Mouse (Mus musculus) limb, embryonic 10.5 days (tissue): ENCODE data around the gene Olfr1134. TPM values are rescaled to one million over a fixed set of nuclear protein-coding genes. Genes with fewer than 3 reads are reported as not detected.
"Not testable (repeated sequence)": the region's sequence is repeated elsewhere in the genome, so short reads cannot be mapped to it uniquely, and the experiment has no call there.

Experiments
- DNase-seq: peaks from one replicate; pipeline ENCODE4 v3.0.0-alpha.2; 2017; ENCODE audit warnings: low spot score
- H3K27ac ChIP-seq: fragments of 300-500 bp; sonication (generic); 2 replicates; pipeline ENCODE4 v1.5.1; 2016; ENCODE audit warnings: mild to moderate bottlenecking
- H3K27me3 ChIP-seq: fragments of 300-500 bp; sonication (generic); 2 replicates; pipeline ENCODE4 v1.6.1; 2016; ENCODE audit warnings: low read depth, mild to moderate bottlenecking; ENCODE audit not compliant: poor library complexity, severe bottlenecking
- H3K36me3 ChIP-seq: fragments of 300-500 bp; sonication (generic); 2 replicates; pipeline ENCODE4 v1.6.1; 2016; ENCODE audit warnings: mild to moderate bottlenecking, moderate library complexity
- H3K4me1 ChIP-seq: fragments of 300-500 bp; sonication (generic); 2 replicates; pipeline ENCODE4 v1.6.1; 2016
- H3K4me3 ChIP-seq: fragments of 300-500 bp; sonication (generic); 2 replicates; pipeline ENCODE4 v1.5.1; 2016; ENCODE audit warnings: mild to moderate bottlenecking, moderate library complexity
- H3K9me3 ChIP-seq: fragments of 300-500 bp; sonication (generic); replicated peaks from 2 replicates; pipeline ENCODE4 v1.6.1; 2016; ENCODE audit warnings: mild to moderate bottlenecking
- WGBS: fragments of 180-500 bp; shearing (Covaris S2); methylation state at CpG from one replicate; pipeline ENCODE4 v1.1.7; 2016; 5-methylcytosine and 5-hydroxymethylcytosine counted together
- polyA plus RNA-seq: library from polyadenylated mRNA; unstranded; fragments of >200 nt; fragmentation: Nextera tagmentation; extraction: Ambion mirVana; gene quantifications from 2 replicates; pipeline ENCODE4 v1.2.1, GENCODE M21; 2016

Olfr1134 gene
- polyA plus RNA-seq: not detected in 2 replicates

- 90% methylated on average over 2 of the region's 2 CpGs for WGBS
- Histone ChIP-seq H3K9me3 (no peaks in the 10 kb centered on the region), H3K27ac (no peak within 1 kb of the TSS), H3K27me3 (no peaks in the 10 kb centered on the region), H3K4me3 (no peak within 1 kb of the TSS), H3K4me1 (no peaks in the 10 kb centered on the region), H3K36me3 (no peaks in the 10 kb centered on the region)
- DNase-seq: no peak
These were observed at the start of gene Olfr1134 for GRCm38 (mm10) chr2:87658360-87658759. Olfr1134 (minus strand) TSS chr2:87658460.

GRCm38 (mm10) chr2:87693847-87694246 is 35.6 kb upstream of the Olfr1134 start, which contains the start of gene Olfr1136:
Olfr1136 (minus strand) TSS chr2:87693947.
- Histone ChIP-seq H3K4me3 (no peak within 1 kb of the TSS), H3K4me1 (no peaks in the 10 kb centered on the region), H3K36me3 (no peaks in the 10 kb centered on the region), H3K9me3 (no peaks in the 10 kb centered on the region), H3K27ac (no peak within 1 kb of the TSS), H3K27me3 (no peaks in the 10 kb centered on the region)
- DNase-seq: no peak

GRCm38 (mm10) chr2:87673564-87673963 is 15.3 kb upstream of the Olfr1134 start, which contains the start of gene Olfr1135:
Olfr1135 (minus strand) TSS chr2:87673664.
- H3K4me1 ChIP-seq: no peaks in the 10 kb centered on the region
- no peaks in the 10 kb centered on the region for H3K9me3 ChIP-seq
- H3K27me3 ChIP-seq: no peaks in the 10 kb centered on the region
- H3K4me3 ChIP-seq: no peak within 1 kb of the TSS
- 38% methylated on average over 1 of the region's 1 CpGs for WGBS
- no peak within 1 kb of the TSS for H3K27ac ChIP-seq
- DNase-seq: no peak
- H3K36me3 ChIP-seq: no peaks in the 10 kb centered on the region

GRCm38 (mm10) chr2:87647274-87647673 is 11.0 kb downstream of the Olfr1134 start, which contains the start of gene Olfr1133:
Olfr1133 (minus strand) TSS chr2:87647374.
- H3K4me1 ChIP-seq: no peaks in the 10 kb centered on the region
- no peak within 1 kb of the TSS for H3K4me3 ChIP-seq
- H3K27ac ChIP-seq: no peak within 1 kb of the TSS
- no peaks in the 10 kb centered on the region for H3K36me3 ChIP-seq
- no peak for DNase-seq
- no peaks in the 10 kb centered on the region for H3K9me3 ChIP-seq
- H3K27me3 ChIP-seq: no peaks in the 10 kb centered on the region

- Histone ChIP-seq H3K36me3 (no peaks in the 10 kb centered on the region), H3K27ac (no peak overlapping the region), H3K27me3 (no peaks in the 10 kb centered on the region), H3K4me1 (no peaks in the 10 kb centered on the region), H3K4me3 (no peak overlapping the region), H3K9me3 (no peaks in the 10 kb centered on the region)
- no peak for DNase-seq
These were observed 15.8 kb downstream of the Olfr1134 start for GRCm38 (mm10) chr2:87642441-87642840.

GRCm38 (mm10) chr2:87637435-87637834 is 20.8 kb downstream of the Olfr1134 start, which contains the start of gene Olfr1132:
Olfr1132 (minus strand) TSS chr2:87637535.
- no peaks in the 10 kb centered on the region for H3K27me3 ChIP-seq
- no peaks in the 10 kb centered on the region for H3K4me1 ChIP-seq
- DNase-seq: no peak
- no peaks in the 10 kb centered on the region for H3K36me3 ChIP-seq
- no peaks in the 10 kb centered on the region for H3K9me3 ChIP-seq
- H3K27ac ChIP-seq: no peak within 1 kb of the TSS
- H3K4me3 ChIP-seq: no peak within 1 kb of the TSS

- Histone ChIP-seq H3K4me1 (no peaks in the 10 kb centered on the region), H3K27ac (no peak within 1 kb of the TSS), H3K9me3 (no peaks in the 10 kb centered on the region), H3K27me3 (no peaks in the 10 kb centered on the region), H3K4me3 (no peak within 1 kb of the TSS), H3K36me3 (no peaks in the 10 kb centered on the region)
- DNase-seq: no peak
- WGBS: 72% methylated on average over 3 of the region's 3 CpGs
These were observed 31.5 kb downstream of the Olfr1134 start, which contains the start of gene Olfr1131 for GRCm38 (mm10) chr2:87626804-87627203. Olfr1131 (plus strand) TSS chr2:87627104.

- not testable (repeated sequence) for H3K9me3 ChIP-seq, H3K36me3 ChIP-seq, H3K4me3 ChIP-seq, H3K4me1 ChIP-seq, H3K27ac ChIP-seq, DNase-seq, H3K27me3 ChIP-seq
These were observed 52.3 kb downstream of the Olfr1134 start, which contains the start of gene Olfr1130 for GRCm38 (mm10) chr2:87605912-87606311. Olfr1130 (plus strand) TSS chr2:87606212.

Other genes starting within 250 kb of the Olfr1134 start
- not detected in 2 replicates for gene Olfr1123, start 241.8 kb downstream of the Olfr1134 start, polyA plus RNA-seq
- gene Olfr1124, start 228.2 kb downstream of the Olfr1134 start, polyA plus RNA-seq: 0.06 and 0.11 TPM in 2 replicates
- not detected in 2 replicates for gene Olfr1126, start 204.5 kb downstream of the Olfr1134 start, polyA plus RNA-seq
- not detected in 2 replicates for gene Pramel7, start 161.4 kb downstream of the Olfr1134 start, polyA plus RNA-seq
- not detected in 2 replicates for gene Pramel6, start 151.9 kb downstream of the Olfr1134 start, polyA plus RNA-seq
- gene Olfr153, start 126.7 kb downstream of the Olfr1134 start, polyA plus RNA-seq: not detected in 2 replicates
- not detected in 2 replicates for gene Olfr1128, start 112.9 kb downstream of the Olfr1134 start, polyA plus RNA-seq
- not detected in 2 replicates for gene Olfr1129, start 84.6 kb downstream of the Olfr1134 start, polyA plus RNA-seq
- gene Olfr1130, start 52.2 kb downstream of the Olfr1134 start, polyA plus RNA-seq: not detected in 2 replicates
- gene Olfr1131, start 31.4 kb downstream of the Olfr1134 start, polyA plus RNA-seq: not detected in 2 replicates
- gene Olfr1132, start 20.9 kb downstream of the Olfr1134 start, polyA plus RNA-seq: not detected in 2 replicates
- gene Olfr1133, start 11.1 kb downstream of the Olfr1134 start, polyA plus RNA-seq: not detected in 2 replicates
- gene Olfr1135, start 15.2 kb upstream of the Olfr1134 start, polyA plus RNA-seq: not detected in 2 replicates
- not detected in 2 replicates for gene Olfr1136, start 35.5 kb upstream of the Olfr1134 start, polyA plus RNA-seq
- gene Olfr1137, start 54.7 kb upstream of the Olfr1134 start, polyA plus RNA-seq: not detected in 2 replicates
- gene Olfr1138, start 81.5 kb upstream of the Olfr1134 start, polyA plus RNA-seq: not detected in 2 replicates
- gene Olfr1140, start 85.3 kb upstream of the Olfr1134 start, polyA plus RNA-seq: not detected in 2 replicates
- not detected in 2 replicates for gene Olfr1141, start 95.5 kb upstream of the Olfr1134 start, polyA plus RNA-seq
- gene Olfr152, start 121.0 kb upstream of the Olfr1134 start, polyA plus RNA-seq: not detected in 2 replicates
- gene Olfr1143, start 142.1 kb upstream of the Olfr1134 start, polyA plus RNA-seq: not detected in 2 replicates
- gene Olfr1145, start 151.4 kb upstream of the Olfr1134 start, polyA plus RNA-seq: not detected in 2 replicates
- not detected in 2 replicates for gene Olfr1148, start 172.1 kb upstream of the Olfr1134 start, polyA plus RNA-seq
- not detected in 2 replicates for gene Olfr1150-ps1, start 185.5 kb upstream of the Olfr1134 start, polyA plus RNA-seq
- gene Olfr1151, start 197.4 kb upstream of the Olfr1134 start, polyA plus RNA-seq: not detected in 2 replicates
- gene Olfr1152, start 208.0 kb upstream of the Olfr1134 start, polyA plus RNA-seq: 0.03 TPM in 1 of 2 replicates, not detected in the other
- gene Olfr1153, start 236.5 kb upstream of the Olfr1134 start, polyA plus RNA-seq: not detected in 2 replicates
- gene Olfr1154, start 246.7 kb upstream of the Olfr1134 start, polyA plus RNA-seq: not detected in 2 replicates